Mouse (Mus musculus) gastrocnemius, postnatal 4 days (tissue): ENCODE data around the gene 4930548H24Rik. TPM values are rescaled to one million over a fixed set of nuclear protein-coding genes. Genes with fewer than 3 reads are reported as not detected.
"Not testable (repeated sequence)": the region's sequence is repeated elsewhere in the genome, so short reads cannot be mapped to it uniquely, and the experiment has no call there.

ENCODE experiments used
- DNase-seq, 2 experiments: peaks; one replicate each; pipeline ENCODE4 v3.0.0; 2021 to 2022; ENCODE audit warnings: low spot score in 2 of 2, mixed read lengths in 2 of 2
- long read RNA-seq, 2 experiments: library from polyadenylated mRNA; stranded (forward); transcript quantifications; one replicate each; pipeline ENCODE4 v2.0.0; 2021
- total RNA-seq, 2 experiments: library from RNA; stranded (reverse); gene quantifications; 2 replicates each; pipeline ENCODE4 v1.2.3; 2021

4930548H24Rik gene
- under 1 TPM; 0.29 to 0.61 TPM for total RNA-seq
- long read RNA-seq, experiment 1, result 0 reads
- long read RNA-seq, experiment 2, result 0 reads

- no peak for DNase-seq
Measured at GRCm38 (mm10) chr5:31485440-31485839, at the start of gene 4930548H24Rik. Gene 4930548H24Rik (plus strand): TSS chr5:31485740.

DNA sequence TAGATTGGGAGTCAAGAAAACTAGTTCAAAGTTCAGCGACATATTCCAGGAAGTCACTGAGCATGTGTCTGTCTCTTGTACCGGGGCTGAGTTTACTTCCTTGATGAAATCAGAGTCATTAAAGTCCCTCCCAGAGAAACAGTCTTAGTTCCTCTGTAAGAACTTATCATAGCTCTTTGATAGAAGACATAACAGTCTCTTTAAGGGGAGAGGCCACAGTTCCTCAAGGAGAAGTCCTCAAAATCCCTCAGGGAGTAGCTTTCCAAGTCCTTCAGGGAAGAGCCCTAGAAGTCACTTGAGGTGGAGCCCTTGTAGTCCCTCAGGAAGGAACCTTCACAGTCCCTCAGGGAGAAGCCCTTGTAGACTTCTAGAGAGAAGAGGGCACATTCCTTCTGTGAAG lies 34.2 kb upstream of the 4930548H24Rik start:
- no peak for DNase-seq

DNA sequence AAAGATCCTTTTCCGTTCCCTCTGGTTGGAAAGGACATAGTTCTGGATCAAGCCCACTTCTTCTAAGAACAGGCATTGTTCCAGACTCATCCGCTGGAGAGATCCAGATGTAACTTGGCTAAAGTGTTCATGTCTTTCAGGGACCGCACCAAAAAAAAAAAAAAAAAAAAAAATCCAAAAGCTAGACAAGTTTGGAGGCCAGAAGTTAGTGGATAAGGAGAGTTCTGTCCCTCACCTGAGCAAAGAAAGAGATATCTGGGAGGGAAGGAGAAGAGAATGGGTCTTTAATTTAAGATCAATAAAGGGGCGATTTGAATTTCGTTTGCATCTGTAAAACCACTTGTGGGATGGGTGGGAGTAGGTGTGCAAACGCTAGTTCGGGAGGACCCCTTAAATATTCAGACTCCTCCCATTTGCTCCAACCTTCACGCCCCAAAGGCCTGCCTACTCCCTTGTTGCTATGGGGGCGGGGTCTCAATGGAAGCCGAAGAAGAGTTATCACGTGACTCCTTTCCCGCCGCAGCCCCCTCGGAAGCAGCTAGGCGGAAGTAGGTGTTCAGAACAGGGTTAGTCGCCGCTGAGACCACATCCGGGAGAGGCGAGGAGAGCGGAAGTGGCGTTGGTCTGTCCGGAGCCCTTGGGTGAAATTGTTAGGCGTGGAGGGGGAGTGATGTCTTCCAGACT lies 33.5 kb upstream of the 4930548H24Rik start, which contains the start of gene Zfp512:
Gene Zfp512, plus strand, starts transcription at position 554 of the 684 bp plus-strand sequence.
- peak; percentile 79 to 92 for DNase-seq

DNA sequence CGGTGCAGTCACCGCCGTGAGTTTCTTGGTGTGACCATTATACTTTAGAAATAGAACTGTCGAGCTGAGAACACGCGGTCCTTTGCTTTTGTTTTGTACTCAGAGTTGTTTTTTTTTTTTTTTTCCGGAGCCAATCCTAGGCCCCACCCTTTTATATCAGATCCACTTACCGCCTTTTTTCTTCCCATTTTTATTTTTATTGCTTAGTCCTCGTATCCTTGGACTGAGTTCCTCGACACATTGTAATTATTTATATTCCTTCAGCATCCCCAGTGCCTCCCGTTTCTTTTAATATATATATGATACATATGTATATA lies 33.0 kb upstream of the 4930548H24Rik start:
- DNase-seq, result no peak

GRCm38 (mm10) chr5:31452886-31453410 lies 32.6 kb upstream of the 4930548H24Rik start:
- DNase-seq, result no peak

GRCm38 (mm10) chr5:31467798-31468197 lies 17.7 kb upstream of the 4930548H24Rik start:
- no peak for DNase-seq

DNA sequence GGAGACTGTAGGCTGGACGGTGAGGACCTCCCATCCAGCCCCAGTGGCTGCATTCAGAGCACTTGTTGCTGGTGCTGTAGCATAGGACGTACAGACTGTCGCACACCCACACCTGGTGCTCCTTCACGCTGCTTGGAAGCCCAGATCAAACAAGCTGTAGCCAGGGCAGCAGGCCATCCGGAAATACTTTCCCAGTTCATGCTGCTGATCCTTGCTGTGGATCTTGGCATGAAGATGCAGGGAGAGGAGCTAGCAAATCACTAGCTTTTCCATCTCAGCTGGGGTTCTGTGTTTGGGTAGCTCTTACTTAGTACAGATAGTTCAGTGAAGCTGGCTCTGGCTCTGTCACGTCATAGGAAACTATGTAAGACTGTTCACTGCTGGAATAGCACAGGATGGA lies 15.8 kb upstream of the 4930548H24Rik start:
- no peak for DNase-seq

DNA sequence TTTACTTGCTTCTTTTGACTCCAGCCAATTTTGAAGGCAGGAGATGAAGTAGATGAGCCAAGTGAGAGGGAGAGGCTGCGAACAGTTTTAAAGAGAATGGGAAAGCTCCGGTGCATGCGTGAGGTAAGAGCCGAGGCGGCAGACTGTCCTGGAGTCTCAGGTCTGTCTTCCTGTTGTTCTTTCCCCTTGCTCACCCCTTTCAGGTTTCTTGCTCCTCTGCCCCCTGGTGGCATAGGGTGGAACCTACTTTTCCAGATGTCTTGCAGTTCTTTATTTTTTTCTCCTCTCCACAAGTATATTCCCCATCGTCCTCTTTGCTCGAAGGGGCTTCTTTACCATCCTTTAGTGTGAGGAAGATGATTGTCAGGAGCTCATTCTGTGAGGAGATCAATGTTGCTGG lies 15.2 kb upstream of the 4930548H24Rik start:
- peak; percentile 40 to 60 for DNase-seq

DNA sequence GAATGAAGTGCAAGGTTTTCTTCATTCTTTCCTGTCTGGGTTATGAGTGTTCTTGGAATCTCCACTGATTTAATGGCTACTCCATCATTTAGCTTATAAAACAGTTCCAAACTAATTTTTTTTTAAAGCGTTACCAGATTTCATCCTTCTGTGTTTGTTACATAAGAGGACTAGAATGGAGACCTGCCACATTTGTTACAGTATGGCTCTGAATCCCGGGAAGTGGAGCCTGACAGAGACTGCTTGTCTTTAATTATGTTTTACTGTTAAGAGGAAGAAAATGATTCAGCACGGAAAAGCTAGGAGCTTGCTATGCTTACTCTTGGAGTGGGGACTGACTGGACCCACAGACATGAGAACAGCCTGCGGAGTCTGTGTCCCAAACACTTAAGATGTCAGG lies 5.0 kb upstream of the 4930548H24Rik start:
- DNase-seq, result no peak

GRCm38 (mm10) chr5:31487889-31488288 lies 2.3 kb downstream of the 4930548H24Rik start:
- DNase-seq, result no peak

- no peak for DNase-seq
Measured at GRCm38 (mm10) chr5:31489116-31489769, 3.7 kb downstream of the 4930548H24Rik start.

- no peak for DNase-seq
Measured at GRCm38 (mm10) chr5:31492031-31492430, 6.5 kb downstream of the 4930548H24Rik start.

- peak; percentile 75 to 87 for DNase-seq
Measured at GRCm38 (mm10) chr5:31494513-31495297, 9.2 kb downstream of the 4930548H24Rik start, which contains the start of gene Gpn1. Gene Gpn1 (plus strand): TSS chr5:31494741.

GRCm38 (mm10) chr5:31504843-31505242 lies 19.3 kb downstream of the 4930548H24Rik start:
- DNase-seq, result no peak

DNA sequence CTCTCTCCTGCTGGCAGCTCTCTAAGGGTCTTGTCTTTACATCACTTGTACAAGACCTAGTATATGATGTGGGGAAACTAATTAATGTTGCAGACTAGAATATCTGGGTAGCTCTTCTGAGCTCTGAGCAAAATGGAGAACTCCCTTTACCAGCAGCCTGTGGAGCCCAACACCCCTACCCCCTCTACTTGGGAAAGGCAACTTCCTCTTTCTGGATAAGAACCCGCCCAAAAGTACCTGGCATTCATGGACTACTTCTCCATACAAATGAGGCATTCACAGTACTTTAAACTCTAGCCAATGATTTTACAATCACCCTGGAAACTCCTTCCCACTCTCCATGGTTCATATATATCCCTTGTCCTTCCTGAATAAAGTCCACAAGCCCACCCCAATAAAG lies 26.9 kb downstream of the 4930548H24Rik start:
- no peak for DNase-seq

- DNase-seq, result no peak
Measured at GRCm38 (mm10) chr5:31520556-31520955, 35.0 kb downstream of the 4930548H24Rik start.

GRCm38 (mm10) chr5:31526354-31527116 lies 41.0 kb downstream of the 4930548H24Rik start, which contains the start of gene Slc4a1ap:
Gene Slc4a1ap (plus strand): TSS chr5:31526995.
- peak; percentile 57 to 78 for DNase-seq

DNA sequence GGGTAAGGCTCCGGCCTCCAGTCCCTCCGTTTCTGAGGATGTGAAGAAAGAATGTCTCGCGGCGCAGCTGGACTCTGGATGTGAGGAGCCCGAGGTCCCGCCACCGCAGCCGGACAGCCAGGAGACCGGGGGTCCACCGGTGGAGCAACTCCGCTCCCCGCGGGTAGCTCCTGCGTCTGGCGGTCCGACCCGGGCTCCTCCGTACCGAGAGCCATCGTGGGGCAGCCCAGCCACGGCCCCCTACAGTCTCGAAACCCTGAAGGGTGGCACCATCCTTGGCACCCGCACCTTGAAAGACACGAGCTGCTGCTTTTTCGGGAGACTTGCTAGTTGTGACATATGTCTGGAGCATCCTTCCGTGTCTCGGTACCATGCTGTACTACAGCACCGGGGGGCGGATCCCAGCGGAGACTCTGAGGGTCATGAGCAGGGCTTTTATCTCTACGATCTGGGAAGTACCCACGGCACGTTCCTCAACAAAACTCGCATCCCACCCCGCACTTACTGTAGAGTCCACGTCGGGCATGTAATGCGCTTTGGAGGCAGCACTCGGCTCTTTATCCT lies 41.7 kb downstream of the 4930548H24Rik start:
- DNase-seq, result peak; percentile 21 to 26

DNA sequence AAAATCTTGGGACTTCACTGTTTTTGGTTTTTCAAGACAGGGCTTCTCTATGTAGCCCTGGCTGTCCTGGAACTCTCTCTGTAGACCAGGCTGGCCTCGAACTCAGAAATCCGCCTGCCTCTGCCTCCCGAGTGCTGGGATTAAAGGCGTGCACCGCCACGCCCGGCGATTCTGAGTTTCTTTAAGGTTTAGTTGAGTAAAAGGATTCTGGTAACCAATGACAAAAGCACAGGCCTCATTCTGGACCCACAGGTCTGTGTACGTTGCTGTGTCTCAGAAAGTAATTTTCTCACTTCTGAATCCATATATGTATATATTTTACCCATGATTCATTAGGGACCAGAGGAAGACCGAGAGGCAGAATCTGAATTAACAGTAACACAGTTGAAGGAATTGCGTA lies 42.2 kb downstream of the 4930548H24Rik start, which contains the start of gene Supt7l:
Gene Supt7l, minus strand, starts transcription at position 101 of the 400 bp plus-strand sequence.
- DNase-seq, result not testable (repeated sequence)

DNA sequence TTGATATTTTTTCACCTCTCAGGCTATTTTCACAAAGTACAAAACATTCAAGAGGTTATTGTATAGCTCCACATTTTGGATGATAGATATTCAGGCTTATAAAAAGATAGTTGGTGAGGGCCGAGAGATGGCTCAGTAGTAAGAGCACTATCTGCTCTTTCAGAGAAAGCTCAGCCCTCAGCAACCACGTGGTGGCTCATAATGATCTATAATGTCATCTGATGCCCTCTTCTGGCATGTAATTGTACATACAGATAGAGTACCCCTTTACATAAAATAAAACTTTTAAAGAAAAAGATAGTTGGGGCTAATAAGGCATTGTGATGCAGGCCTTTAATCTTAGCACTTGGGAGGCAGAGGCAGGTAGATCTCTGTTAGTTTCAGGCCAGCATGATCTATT lies 43.0 kb downstream of the 4930548H24Rik start:
- no peak for DNase-seq
